Mouse (Mus musculus): Measurements from ENCODE around the gene Pam.

- TF ChIP-seq GATA1 (IDR thresholded peaks at IDR 0.05; ENCODE audit: borderline replicate concordance, low read length) (no peak), FLI1 (IDR thresholded peaks at IDR 0.05; ENCODE audit: low read length) (no peak)
Observed at GRCm38 (mm10) chr1:98094811-98095245, 618 bp downstream of the Pam start.

All from megakaryocyte, embryonic 14.5 days (primary cell).